Mouse (Mus musculus): ENCODE data around the gene Mrpl57.

- no peak for TF ChIP-seq CTCF (IDR thresholded peaks at IDR 0.05; ENCODE audit: low read depth)
- TF ChIP-seq EP300 (IDR thresholded peaks at IDR 0.05; ENCODE audit: low read depth) = no peak
Observed at GRCm38 (mm10) chr14:57789759-57790158, 36.3 kb upstream of the Mrpl57 start.
